Mouse (Mus musculus): ENCODE measurements around the gene Olfr740. TPM values are rescaled to one million over a fixed set of nuclear protein-coding genes. Genes with fewer than 3 reads are reported as not detected.

Gene Olfr740
- not detected for total RNA-seq (2021)

GRCm38 (mm10) chr14:50445245-50445644 is at the start of gene Olfr740:
TSS of gene Olfr740 (plus strand) at chr14:50445545.
- intact Hi-C loops (cut with DNase I) = no loop called here
- DNase-seq (ENCODE audit: low spot score in 2 of 2) = no peak

DNA sequence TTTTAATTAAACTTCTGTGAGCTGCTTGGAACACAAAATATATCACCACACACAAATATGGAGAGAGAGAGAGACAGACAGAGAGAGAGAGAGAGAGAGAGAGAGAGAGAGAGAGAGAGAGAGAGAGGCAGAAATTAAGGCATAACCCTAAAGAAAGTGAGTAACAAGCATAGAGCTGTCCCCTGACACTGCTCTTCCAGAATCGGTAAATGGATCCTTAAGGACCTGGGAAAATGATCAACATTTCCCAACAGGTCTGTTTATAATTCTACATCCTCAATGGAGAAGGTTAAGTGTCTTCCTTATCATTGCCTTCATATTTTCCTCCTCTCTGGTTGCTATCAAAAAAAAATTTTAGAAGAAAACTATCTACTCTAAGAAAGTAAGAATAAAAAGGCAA is 38.1 kb upstream of the Olfr740 start, which contains the start of gene Olfr738:
Gene Olfr738, plus strand, starts transcription at position 301 of the 400 bp plus-strand sequence.
- no peak for DNase-seq (ENCODE audit: low spot score in 2 of 2)
- intact Hi-C loops (cut with DNase I) = no loop called here

GRCm38 (mm10) chr14:50418326-50418725 is 27.0 kb upstream of the Olfr740 start, which contains the start of gene Olfr739:
TSS of gene Olfr739 (plus strand) at chr14:50418626.
- intact Hi-C loops (cut with DNase I) = no loop called here
- DNase-seq (ENCODE audit: low spot score in 2 of 2) = no peak

DNA sequence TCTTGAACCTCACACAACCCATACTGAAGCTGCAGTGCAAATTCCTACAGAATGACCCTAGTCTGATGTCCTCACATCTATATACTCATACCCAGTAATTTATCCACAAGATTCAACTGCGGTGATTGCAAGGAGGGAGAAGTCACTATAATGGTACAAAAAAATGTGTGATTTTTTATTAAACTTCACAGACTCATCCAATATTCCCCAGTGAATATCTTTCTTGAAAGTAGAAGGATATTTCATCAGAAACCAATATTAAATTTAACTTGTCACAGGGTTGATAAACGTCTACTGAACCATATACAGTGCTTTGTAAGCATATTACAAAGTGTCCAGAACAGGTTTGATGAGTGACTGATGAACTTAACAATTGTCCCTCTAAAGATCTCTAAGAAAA is 27.1 kb downstream of the Olfr740 start, which contains the start of gene Olfr741:
Gene Olfr741, plus strand, starts transcription at position 301 of the 400 bp plus-strand sequence.
- DNase-seq (ENCODE audit: low spot score in 2 of 2) = no peak
- intact Hi-C loops (cut with DNase I) = no loop called here

DNA sequence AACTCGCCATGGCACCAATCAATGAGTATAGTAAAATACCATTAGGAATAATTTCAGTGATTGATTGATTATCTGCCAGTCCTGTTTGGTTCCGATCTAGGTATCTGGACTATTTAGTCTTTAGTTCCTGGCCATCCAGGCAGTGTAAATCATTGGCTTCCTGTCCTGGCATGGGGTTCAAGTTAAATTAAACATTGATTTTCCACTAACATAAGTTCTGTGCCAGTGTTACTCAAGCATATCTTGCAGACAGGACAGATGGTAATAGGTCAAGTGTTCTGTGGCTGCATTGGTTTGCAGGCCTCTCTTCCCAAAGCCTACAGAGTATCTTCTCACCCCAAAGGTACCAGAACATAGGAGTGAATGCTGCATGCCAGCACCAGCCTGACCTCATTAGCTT is 33.1 kb downstream of the Olfr740 start:
- intact Hi-C loops (cut with DNase I) = no loop called here

DNA sequence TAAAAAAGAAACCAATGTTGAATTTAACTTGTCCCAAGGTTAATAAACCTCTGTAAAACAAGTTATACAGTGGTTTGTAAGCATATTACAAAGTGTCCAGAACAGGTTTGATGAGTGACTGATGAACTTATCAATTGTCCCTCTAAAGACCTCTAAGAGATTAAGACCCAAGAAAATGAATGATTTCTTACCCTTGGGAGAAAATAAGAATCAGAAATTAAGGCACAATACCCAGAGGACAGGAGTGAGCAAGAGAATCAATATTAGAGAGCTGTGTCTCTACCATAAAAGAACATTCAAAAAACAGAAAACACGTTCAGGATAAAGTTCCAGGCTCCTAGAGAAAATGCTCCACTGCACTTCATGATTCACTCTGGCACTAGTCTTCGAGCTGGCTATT is 58.0 kb downstream of the Olfr740 start, which contains the start of gene Olfr742:
Gene Olfr742, plus strand, starts transcription at position 301 of the 400 bp plus-strand sequence.
- intact Hi-C loops (cut with DNase I) = no loop called here

More for the DNA sequence above, 33.1 kb downstream of the Olfr740 start:
- DNase-seq (ENCODE audit: low spot score in 2 of 2) = no peak

More for the DNA sequence above, 58.0 kb downstream of the Olfr740 start, which contains the start of gene Olfr742:
- no peak for DNase-seq (ENCODE audit: low spot score in 2 of 2)

Other genes with a start within 250 kb of the Olfr740 start
- gene Olfr731, start 203.7 kb upstream of the Olfr740 start, total RNA-seq (2021) = not detected
- not detected for gene Olfr732, start 161.3 kb upstream of the Olfr740 start, total RNA-seq (2021)
- gene Olfr733, start 144.0 kb upstream of the Olfr740 start, total RNA-seq (2021) = not detected
- gene Olfr734, start 118.8 kb upstream of the Olfr740 start, total RNA-seq (2021) = not detected
- gene Olfr735, start 96.7 kb upstream of the Olfr740 start, total RNA-seq (2021) = not detected
- gene Tlr11, start 87.6 kb upstream of the Olfr740 start, total RNA-seq (2021) = not detected
- gene Olfr736, start 64.4 kb upstream of the Olfr740 start, total RNA-seq (2021) = not detected
- not detected for gene Olfr738, start 38.0 kb upstream of the Olfr740 start, total RNA-seq (2021)
- not detected for gene Olfr739, start 26.9 kb upstream of the Olfr740 start, total RNA-seq (2021)
- gene Olfr741, start 27.2 kb downstream of the Olfr740 start, total RNA-seq (2021) = not detected
- gene Olfr742, start 58.1 kb downstream of the Olfr740 start, total RNA-seq (2021) = not detected
- gene Olfr743, start 76.3 kb downstream of the Olfr740 start, total RNA-seq (2021) = not detected
- not detected for gene Olfr744, start 169.3 kb downstream of the Olfr740 start, total RNA-seq (2021)
- not detected for gene Olfr745, start 193.8 kb downstream of the Olfr740 start, total RNA-seq (2021)
- not detected for gene Olfr746, start 201.5 kb downstream of the Olfr740 start, total RNA-seq (2021)
- not detected for gene Olfr747, start 247.7 kb downstream of the Olfr740 start, total RNA-seq (2021)

Measured in left cerebral cortex, postnatal 36 days (tissue).